Mouse (Mus musculus): ENCODE results near the gene Cuedc2. TPM values are rescaled to one million over a fixed set of nuclear protein-coding genes. Genes with fewer than 3 reads are reported as not detected.

The Cuedc2 gene
- total RNA-seq, 2 experiments from 2014 or later = 221 to 222 TPM

- no peak for DNase-seq
- intact Hi-C loops (cut with DNase I) = loop anchor here (5.0 kb wide), 1 partner anchor 172 kb away; no protein-coding TSS in a partner anchor
Measured at GRCm38 (mm10) chr19:46309651-46310305, 28.7 kb downstream of the Cuedc2 start.

GRCm38 (mm10) chr19:46308706-46309435 is 29.6 kb downstream of the Cuedc2 start:
- intact Hi-C loops (cut with DNase I) = loop anchor here (5.0 kb wide), 1 partner anchor 172 kb away; no protein-coding TSS in a partner anchor
- peak; percentile 93 for DNase-seq

DNA sequence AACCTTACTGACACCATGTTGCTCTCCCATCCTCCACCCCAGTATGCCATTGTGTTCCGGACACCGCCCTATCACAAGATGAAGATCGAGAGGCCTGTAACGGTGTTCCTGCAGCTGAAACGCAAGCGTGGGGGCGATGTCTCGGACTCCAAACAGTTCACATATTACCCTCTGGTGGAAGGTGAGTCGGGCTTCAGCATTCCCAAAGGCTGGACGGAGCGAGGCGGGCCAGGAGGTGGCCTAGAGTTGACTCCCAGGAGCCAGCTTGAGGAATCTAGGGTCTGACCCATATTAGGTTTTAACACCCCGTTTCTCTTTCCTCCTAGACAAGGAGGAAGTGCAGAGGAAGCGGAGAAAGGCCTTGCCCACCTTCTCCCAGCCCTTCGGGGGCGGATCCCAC is 30.2 kb downstream of the Cuedc2 start:
- no peak for DNase-seq
- intact Hi-C loops (cut with DNase I) = loop anchor here (5.0 kb wide), 1 partner anchor 171 kb away; no protein-coding TSS in a partner anchor

DNA sequence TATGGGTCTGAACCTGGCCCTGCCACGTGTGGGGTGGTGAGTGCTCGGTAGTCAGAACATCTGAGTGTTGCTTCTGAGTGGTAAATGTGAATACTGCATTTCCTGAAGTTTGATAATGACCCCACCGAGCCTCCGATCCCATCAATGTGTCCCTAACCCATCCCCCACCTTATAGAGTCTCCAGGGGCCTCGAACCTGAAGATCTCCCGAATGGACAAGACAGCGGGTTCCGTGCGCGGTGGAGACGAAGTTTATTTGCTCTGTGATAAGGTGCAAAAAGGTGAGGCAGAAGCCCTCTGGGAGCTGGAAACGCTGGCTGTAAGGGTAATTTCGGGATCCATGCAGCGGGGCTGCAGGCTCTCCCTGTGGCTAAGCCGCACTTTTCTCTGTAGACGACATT is 30.7 kb downstream of the Cuedc2 start:
- DNase-seq = no peak

DNA sequence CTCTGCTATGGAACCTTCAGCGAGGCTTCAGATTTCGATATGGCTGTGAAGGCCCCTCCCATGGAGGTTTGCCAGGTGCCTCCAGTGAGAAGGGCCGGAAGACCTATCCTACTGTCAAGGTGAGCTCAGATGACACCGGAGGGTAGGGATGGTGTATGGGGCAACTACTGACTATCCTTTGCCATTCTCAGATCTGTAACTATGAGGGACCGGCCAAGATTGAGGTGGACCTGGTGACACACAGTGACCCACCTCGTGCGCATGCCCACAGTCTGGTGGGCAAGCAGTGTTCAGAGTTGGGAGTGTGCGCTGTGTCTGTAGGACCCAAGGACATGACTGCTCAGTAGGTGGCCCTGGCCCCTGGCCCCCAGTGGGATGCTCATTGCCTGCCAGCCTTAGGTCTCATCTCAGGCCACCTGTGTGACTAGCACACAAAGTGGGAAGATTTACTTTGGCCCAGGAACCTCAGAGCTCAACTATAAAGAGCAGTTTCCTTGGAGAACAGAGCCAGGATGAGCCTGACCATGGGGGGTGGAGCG is 31.7 kb downstream of the Cuedc2 start:
- no peak for DNase-seq
- intact Hi-C loops (cut with DNase I) = loop anchor here (5.0 kb wide), 1 partner anchor 170 kb away; no protein-coding TSS in a partner anchor

More for the DNA sequence above, 30.7 kb downstream of the Cuedc2 start:
- intact Hi-C loops (cut with DNase I) = loop anchor here (5.0 kb wide), 1 partner anchor 170 kb away; no protein-coding TSS in a partner anchor

GRCm38 (mm10) chr19:46306268-46306610 is 32.3 kb downstream of the Cuedc2 start:
- intact Hi-C loops (cut with DNase I) = loop anchor here (5.0 kb wide), 1 partner anchor 169 kb away; no protein-coding TSS in a partner anchor
- DNase-seq = no peak

- DNase-seq = peak; percentile 75
- intact Hi-C loops (cut with DNase I) = loop anchor here (5.0 kb wide), 1 partner anchor 168 kb away; no protein-coding TSS in a partner anchor
Measured at GRCm38 (mm10) chr19:46305432-46306267, 32.9 kb downstream of the Cuedc2 start.

GRCm38 (mm10) chr19:46304908-46305333 is 33.6 kb downstream of the Cuedc2 start:
- no peak for DNase-seq
- intact Hi-C loops (cut with DNase I) = loop anchor here (5.0 kb wide), 1 partner anchor 168 kb away; no protein-coding TSS in a partner anchor

DNA sequence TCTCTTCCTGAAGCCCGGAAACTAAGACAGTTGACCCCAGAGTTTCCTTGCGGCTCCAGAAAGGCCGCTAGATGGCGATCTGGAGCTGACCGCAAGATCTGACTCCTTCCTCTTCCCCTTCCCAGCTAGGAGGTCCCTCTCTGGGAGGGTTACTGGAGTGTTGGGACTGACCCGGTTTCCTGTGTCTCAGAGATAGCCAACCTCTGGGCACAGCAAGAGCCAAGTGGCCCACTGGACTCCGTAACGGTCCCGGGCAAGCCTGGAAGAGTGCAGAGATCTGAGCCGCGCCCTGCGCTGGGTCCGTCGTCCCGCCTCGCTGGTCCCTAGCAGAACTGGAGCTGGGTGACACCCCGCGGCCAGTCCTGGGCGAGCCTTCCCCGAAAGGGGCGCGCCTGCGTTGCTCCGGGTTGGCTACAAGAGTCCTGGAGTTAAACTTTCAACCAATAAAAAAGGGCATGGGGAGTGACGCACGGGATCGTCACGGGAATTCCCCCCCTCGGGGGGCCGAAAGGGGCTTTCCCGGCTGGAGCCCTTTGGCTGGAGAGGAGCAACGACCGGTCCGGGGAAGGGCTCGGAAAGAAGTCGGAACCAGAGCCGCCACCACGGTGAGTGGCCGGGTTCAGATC is 34.2 kb downstream of the Cuedc2 start, which contains the start of gene Nfkb2:
Nfkb2 (plus strand) TSS at position 105 of the 626 bp plus-strand sequence.
- intact Hi-C loops (cut with DNase I) = no loop called here
- peak; percentile 85 for DNase-seq

GRCm38 (mm10) chr19:46303251-46304215 is 35.0 kb downstream of the Cuedc2 start:
- DNase-seq = no peak
- intact Hi-C loops (cut with DNase I) = no loop called here

DNA sequence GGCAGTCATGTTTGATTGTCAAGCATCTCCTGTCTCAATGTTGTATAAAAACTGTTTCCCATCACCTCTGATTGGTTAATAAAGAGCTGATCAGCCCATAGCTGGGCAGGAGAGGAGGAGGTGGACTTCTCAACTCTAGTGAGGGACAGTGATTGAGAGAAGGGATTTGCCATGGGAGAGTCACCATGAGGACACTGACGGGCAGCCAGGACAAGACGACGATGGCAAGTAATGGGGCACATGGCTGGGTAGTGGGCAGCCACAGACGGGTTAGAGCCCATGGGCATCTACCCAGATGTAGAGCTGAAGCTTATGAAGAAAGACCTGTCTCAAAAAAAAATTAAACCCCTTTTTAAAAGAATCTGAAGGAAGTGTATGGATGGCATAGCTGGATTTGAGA is 36.0 kb downstream of the Cuedc2 start:
- intact Hi-C loops (cut with DNase I) = no loop called here
- DNase-seq = no peak

DNA sequence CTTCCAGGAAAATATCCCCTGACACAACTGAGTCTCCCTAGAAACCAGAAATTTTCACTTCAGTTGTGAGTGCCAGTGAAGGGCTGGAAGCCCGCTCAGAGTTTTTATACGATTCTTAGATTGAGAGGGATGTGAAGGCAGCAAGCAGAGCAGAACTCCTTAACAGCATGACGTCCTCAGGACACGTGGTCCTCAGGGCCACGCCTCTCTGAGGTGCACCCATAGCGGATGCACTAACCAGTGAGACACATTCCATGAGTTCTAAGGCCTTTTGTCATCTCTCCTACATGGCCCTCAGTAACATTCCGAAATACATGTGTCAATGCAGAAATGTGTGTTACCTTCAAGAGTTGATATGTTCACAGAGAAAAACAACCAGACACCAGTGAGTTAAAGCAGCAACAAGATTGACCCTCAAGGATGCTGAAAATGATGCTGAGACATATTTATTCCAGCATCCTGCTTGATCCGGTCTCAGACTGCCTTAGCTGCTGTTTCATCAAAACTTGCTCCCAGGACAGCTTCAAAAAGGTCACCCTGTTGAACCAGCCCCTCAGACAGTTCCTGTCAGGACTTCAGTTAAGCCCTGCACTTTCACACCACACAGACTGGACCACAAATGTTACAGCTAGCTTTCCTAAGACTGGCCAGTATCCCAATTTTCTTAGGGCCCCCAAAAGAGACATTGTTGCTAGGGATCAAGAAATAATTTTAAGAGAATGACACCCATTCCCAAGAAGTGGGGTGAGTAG is 38.0 kb downstream of the Cuedc2 start:
- intact Hi-C loops (cut with DNase I) = no loop called here
- DNase-seq = no peak

DNA sequence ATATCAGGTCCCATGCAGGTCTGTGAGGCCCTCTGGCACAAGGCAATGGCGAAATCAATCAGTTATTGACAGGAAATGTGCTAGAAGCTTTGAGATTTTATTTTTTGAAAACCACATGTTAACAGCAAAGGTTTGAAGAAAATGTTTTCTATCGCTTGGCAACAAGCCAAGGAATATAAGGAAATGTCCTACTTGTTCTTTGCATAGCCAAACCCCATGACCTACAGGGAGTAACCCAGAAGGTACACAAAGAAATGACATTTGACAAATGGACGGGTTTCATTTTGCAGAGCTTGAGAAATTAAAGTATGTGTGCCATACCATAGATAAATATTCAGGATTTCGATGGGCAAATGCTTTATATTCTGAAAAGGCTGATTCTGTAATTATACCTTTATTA is 41.6 kb downstream of the Cuedc2 start:
- intact Hi-C loops (cut with DNase I) = no loop called here

DNA sequence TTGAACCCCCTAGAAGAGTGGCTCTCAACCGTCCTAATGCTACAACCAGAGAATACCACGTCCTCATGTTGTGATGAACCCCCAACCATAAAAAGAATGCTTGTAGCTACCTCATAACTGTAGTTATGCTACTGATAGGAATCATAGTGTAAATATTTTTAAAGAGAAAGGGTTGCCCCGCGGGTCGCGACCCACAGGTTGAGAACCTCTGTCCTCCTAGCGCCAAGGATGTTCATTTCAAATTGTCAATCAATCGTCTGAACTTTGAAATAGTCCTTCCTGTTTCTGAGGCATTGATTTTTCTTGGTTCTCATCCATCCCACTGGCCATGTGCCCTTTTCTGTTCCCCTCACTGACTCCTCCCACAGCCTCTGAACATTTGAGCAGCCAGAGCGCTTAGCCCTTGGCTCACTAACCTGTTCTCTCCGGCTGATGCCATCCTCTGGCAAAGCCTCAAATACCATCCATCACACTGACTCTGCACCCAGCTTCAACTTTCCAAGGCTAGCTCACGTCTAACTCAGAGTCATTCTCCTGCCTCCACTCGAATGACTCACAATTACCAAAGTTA is 47.9 kb downstream of the Cuedc2 start:
- intact Hi-C loops (cut with DNase I) = no loop called here
- DNase-seq = no peak

More for the DNA sequence above, 41.6 kb downstream of the Cuedc2 start:
- DNase-seq = no peak

DNA sequence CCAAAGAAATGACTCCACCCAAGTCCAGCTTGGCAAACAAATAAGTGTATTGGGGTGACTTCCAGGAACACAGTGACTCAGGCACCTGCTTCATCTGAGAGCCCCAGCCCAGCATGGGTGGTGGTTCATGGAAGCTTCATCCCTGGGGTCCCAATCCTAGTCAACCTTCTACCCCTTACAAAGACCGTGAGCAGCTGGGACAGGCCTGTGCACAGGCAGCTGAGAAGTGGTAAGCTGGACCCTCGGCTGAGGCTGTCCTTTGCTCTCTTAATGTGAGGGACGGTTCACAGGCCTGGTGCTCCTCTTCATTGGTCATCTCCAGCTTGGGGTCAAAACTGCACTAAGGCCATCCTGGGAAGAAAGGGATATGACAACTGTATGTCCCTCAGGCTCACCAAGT is 50.9 kb downstream of the Cuedc2 start:
- intact Hi-C loops (cut with DNase I) = no loop called here
- DNase-seq = no peak

DNA sequence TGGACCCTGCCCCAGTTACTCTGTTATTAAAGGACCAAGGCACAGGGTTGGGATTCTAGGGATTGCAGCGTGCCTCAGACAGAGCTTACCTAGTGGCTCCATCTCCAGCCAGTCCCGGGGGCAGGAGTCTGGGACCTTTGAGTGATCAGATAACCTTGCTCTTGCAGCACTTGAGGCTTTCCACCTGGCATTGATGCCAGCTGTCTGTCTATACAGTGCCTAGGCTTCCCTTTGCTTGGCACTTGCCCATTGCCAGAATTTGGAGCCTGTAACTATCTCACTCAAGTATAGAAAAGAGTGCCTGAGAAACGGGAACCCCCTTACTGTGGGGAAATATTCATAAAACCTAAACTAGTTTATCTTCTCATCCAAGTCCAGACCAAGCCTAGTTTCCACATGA is 51.6 kb downstream of the Cuedc2 start:
- DNase-seq = no peak
- intact Hi-C loops (cut with DNase I) = no loop called here

GRCm38 (mm10) chr19:46286047-46286446 is 52.5 kb downstream of the Cuedc2 start:
- peak; percentile 83 for DNase-seq
- intact Hi-C loops (cut with DNase I) = no loop called here

GRCm38 (mm10) chr19:46285631-46286030 is 52.9 kb downstream of the Cuedc2 start:
- intact Hi-C loops (cut with DNase I) = no loop called here

More at GRCm38 (mm10) chr19:46285631-46286030, 52.9 kb downstream of the Cuedc2 start:
- peak; percentile 5 for DNase-seq
